ENCODE assay signal across 7 mouse cellular contexts in genomic region chr9:108048566-108048955, GRCm38 (mm10). TPM values are rescaled to one million over a fixed set of nuclear protein-coding genes. Genes with fewer than 3 reads are reported as not detected.
DNase-seq lines count a peak whose midpoint lies in the region; ATAC-seq and TF ChIP-seq lines count a peak whose summit lies in the region.

No protein-coding gene starts in this region.

- H3K27me3 ChIP-seq in lung, postnatal 0 days (replicated peaks; ENCODE audit: insufficient read depth, low read length), result no peaks in the 10 kb centered on the region
- no peaks in the 10 kb centered on the region for H3K27me3 ChIP-seq in embryonic facial prominence, embryonic 14.5 days (replicated peaks; ENCODE audit: control insufficient read depth, insufficient read depth, low read length)
- H3K27me3 ChIP-seq in intestine, postnatal 0 days (replicated peaks; ENCODE audit: control insufficient read depth, insufficient read depth, low read length), result no peaks in the 10 kb centered on the region

- H3K4me3 ChIP-seq in lung, postnatal 0 days (ENCODE audit: low read depth, low read length), result peak overlapping the region; percentile 65
- peak overlapping the region; percentile 80 for H3K4me3 ChIP-seq in embryonic facial prominence, embryonic 14.5 days (ENCODE audit: low read depth, low read length)
- H3K4me3 ChIP-seq in intestine, postnatal 0 days (ENCODE audit: low read depth, low read length), result peak overlapping the region; percentile 56

- peaks cover 14% of the 10 kb centered on the region for H3K36me3 ChIP-seq in lung, postnatal 0 days (ENCODE audit: insufficient read depth, low read length)
- H3K36me3 ChIP-seq in embryonic facial prominence, embryonic 14.5 days (ENCODE audit: control insufficient read depth, insufficient read depth, low read length), result peaks cover 59% of the 10 kb centered on the region
- peaks cover 45% of the 10 kb centered on the region for H3K36me3 ChIP-seq in intestine, postnatal 0 days (ENCODE audit: control insufficient read depth, insufficient read depth)

- H3K9ac ChIP-seq in lung, postnatal 0 days (replicated peaks; ENCODE audit: low read depth), result no peak overlapping the region
- H3K9ac ChIP-seq in embryonic facial prominence, embryonic 14.5 days (ENCODE audit: low read depth, low read length), result peak overlapping the region; percentile 62
- H3K9ac ChIP-seq in intestine, postnatal 0 days (ENCODE audit: low read depth, low read length), result peak overlapping the region; percentile 50

- ATAC-seq in lung, postnatal 0 days, result no peak; the same call in 1 of the 2 replicates
- ATAC-seq in embryonic facial prominence, embryonic 14.5 days (ENCODE audit: low read depth), result peak; percentile 34
- peak; percentile 5; the same call in 1 of the 2 replicates for ATAC-seq in intestine, postnatal 0 days

- peak overlapping the region; percentile 90 for H3K4me2 ChIP-seq in lung, postnatal 0 days (replicated peaks; ENCODE audit: low read depth, low read length)
- H3K4me2 ChIP-seq in embryonic facial prominence, embryonic 14.5 days (ENCODE audit: low read depth, low read length), result peak overlapping the region; percentile 66
- peak overlapping the region; percentile 71 for H3K4me2 ChIP-seq in intestine, postnatal 0 days (replicated peaks; ENCODE audit: low read depth)

- H3K4me1 ChIP-seq in lung, postnatal 0 days (ENCODE audit: insufficient read depth, low read depth, low read length), result peaks cover 7% of the 10 kb centered on the region; the same call in 1 of the 2 replicates
- H3K4me1 ChIP-seq in embryonic facial prominence, embryonic 14.5 days (ENCODE audit: control insufficient read depth, insufficient read depth, low read length), result 0 out of 2 replicates have a peak, but pooled peaks cover 11% of the 10 kb centered on the region
- peaks cover 15% of the 10 kb centered on the region; the same call in 1 of the 2 replicates for H3K4me1 ChIP-seq in intestine, postnatal 0 days (replicated peaks; ENCODE audit: control insufficient read depth, insufficient read depth, low read length)

- TF ChIP-seq CTCF in lung, postnatal 0 days (IDR thresholded peaks at IDR 0.05), result no peak
- TF ChIP-seq CTCF in intestine, postnatal 0 days (IDR thresholded peaks at IDR 0.05; ENCODE audit: low read depth), result no peak

- 3% methylated on average over 19 of the region's 19 CpGs for WGBS in lung, postnatal 0 days
- WGBS in embryonic facial prominence, embryonic 14.5 days, result under 1% methylated on average over 19 of the region's 19 CpGs
- under 1% methylated on average over 19 of the region's 19 CpGs for WGBS in intestine, postnatal 0 days

- H3K9me3 ChIP-seq in lung, postnatal 0 days (ENCODE audit: low read length), result no peaks in the 10 kb centered on the region
- H3K9me3 ChIP-seq in embryonic facial prominence, embryonic 14.5 days (ENCODE audit: control insufficient read depth, low read length), result no peaks in the 10 kb centered on the region
- no peaks in the 10 kb centered on the region for H3K9me3 ChIP-seq in intestine, postnatal 0 days (ENCODE audit: control insufficient read depth)

- H3K27ac ChIP-seq in lung, postnatal 0 days (ENCODE audit: low read length), result peak overlapping the region; percentile 79
- peak overlapping the region; percentile 85 for H3K27ac ChIP-seq in embryonic facial prominence, embryonic 14.5 days (replicated peaks; ENCODE audit: low read depth, low read length)
- H3K27ac ChIP-seq in intestine, postnatal 0 days (ENCODE audit: low read depth, low read length), result peak overlapping the region; percentile 88

- TF ChIP-seq EP300 in lung, postnatal 0 days (IDR thresholded peaks at IDR 0.05), result no peak

- DNase-seq in lung, postnatal 0 days (ENCODE audit: low spot score), result no peak
- no peak for DNase-seq in lung, adult 18-20 months
- DNase-seq in embryonic facial prominence, embryonic 14.5 days (ENCODE audit: low spot score), result peak; percentile 36
- peak; percentile 40 for DNase-seq in skeletal muscle tissue, adult 2 months (ENCODE audit: low read depth, low spot score)
- no peak for DNase-seq in right cerebral cortex, postnatal 10 days (ENCODE audit: low spot score in 2 of 2)
- DNase-seq in left cerebral cortex, adult 8-10 months (ENCODE audit: low spot score in 2 of 2), result no peak

RNA-seq across cellular contexts. Expression of gene Gmppb, which starts 0.5 kb away (rescaled TPM):
- polyA plus RNA-seq in lung, postnatal 0 days (2015; fragmentation: Nextera tagmentation; extraction: Ambion mirVana), result 25.5 and 26.5 TPM in 2 replicates
- 36.6 and 37.0 TPM in 2 replicates for polyA plus RNA-seq in embryonic facial prominence, embryonic 14.5 days (2014; fragmentation: Nextera tagmentation; extraction: Ambion mirVana)
- 146 and 154 TPM in 2 replicates for polyA plus RNA-seq in intestine, postnatal 0 days (2015; fragmentation: Nextera tagmentation; extraction: Ambion mirVana)
- total RNA-seq in left cerebral cortex, adult 8-10 months (2022), result 10 to 100 TPM; 13.9 to 17.6 (median 14.8) TPM

RNA-seq across cellular contexts. Expression of gene Amigo3, which starts 4.4 kb away (rescaled TPM):
- polyA plus RNA-seq in lung, postnatal 0 days (2015; fragmentation: Nextera tagmentation; extraction: Ambion mirVana), result 1.6 and 1.7 TPM in 2 replicates
- polyA plus RNA-seq in embryonic facial prominence, embryonic 14.5 days (2014; fragmentation: Nextera tagmentation; extraction: Ambion mirVana), result 4.1 and 4.6 TPM in 2 replicates
- polyA plus RNA-seq in intestine, postnatal 0 days (2015; fragmentation: Nextera tagmentation; extraction: Ambion mirVana), result 4.4 and 4.8 TPM in 2 replicates
- total RNA-seq in left cerebral cortex, adult 8-10 months (2022), result 1 to 10 TPM in 2 of 4 experiments, under 1 TPM in 2; 0.70 to 1.3 (median 1.0) TPM

RNA-seq across cellular contexts. Expression of gene Mst1, which starts 31.7 kb away (rescaled TPM):
- polyA plus RNA-seq in lung, postnatal 0 days (2015; fragmentation: Nextera tagmentation; extraction: Ambion mirVana), result 0.62 and 1.1 TPM in 2 replicates
- polyA plus RNA-seq in embryonic facial prominence, embryonic 14.5 days (2014; fragmentation: Nextera tagmentation; extraction: Ambion mirVana), result 0.89 and 1.5 TPM in 2 replicates
- polyA plus RNA-seq in intestine, postnatal 0 days (2015; fragmentation: Nextera tagmentation; extraction: Ambion mirVana), result 0.78 and 0.84 TPM in 2 replicates
- not detected for total RNA-seq in left cerebral cortex, adult 8-10 months (2022)

RNA-seq across cellular contexts. Expression of gene Rnf123, which starts 34.6 kb away (rescaled TPM):
- polyA plus RNA-seq in lung, postnatal 0 days (2015; fragmentation: Nextera tagmentation; extraction: Ambion mirVana), result 19.7 and 20.4 TPM in 2 replicates
- 22.9 and 30.2 TPM in 2 replicates for polyA plus RNA-seq in embryonic facial prominence, embryonic 14.5 days (2014; fragmentation: Nextera tagmentation; extraction: Ambion mirVana)
- polyA plus RNA-seq in intestine, postnatal 0 days (2015; fragmentation: Nextera tagmentation; extraction: Ambion mirVana), result 17.2 and 18.2 TPM in 2 replicates
- 100 to 1,000 TPM; 109 to 112 (median 111) TPM for total RNA-seq in left cerebral cortex, adult 8-10 months (2022)

RNA-seq across cellular contexts. Expression of gene Apeh, which starts 45.8 kb away (rescaled TPM):
- 29.3 and 34.6 TPM in 2 replicates for polyA plus RNA-seq in lung, postnatal 0 days (2015; fragmentation: Nextera tagmentation; extraction: Ambion mirVana)
- 39.9 and 48.6 TPM in 2 replicates for polyA plus RNA-seq in embryonic facial prominence, embryonic 14.5 days (2014; fragmentation: Nextera tagmentation; extraction: Ambion mirVana)
- 82.6 and 98.4 TPM in 2 replicates for polyA plus RNA-seq in intestine, postnatal 0 days (2015; fragmentation: Nextera tagmentation; extraction: Ambion mirVana)
- 10 to 100 TPM; 34.9 to 41.9 (median 39.3) TPM for total RNA-seq in left cerebral cortex, adult 8-10 months (2022)

Comparison
In these comparisons a context has a peak if more than half of its experiments do, and no peak if none do; other contexts are left out.
1. DNase-seq: peak in embryonic facial prominence, embryonic 14.5 days (single experiment) and skeletal muscle tissue, adult 2 months (single experiment); none in lung, postnatal 0 days (single experiment), lung, adult 18-20 months (0 of 2), right cerebral cortex, postnatal 10 days (0 of 2) and left cerebral cortex, adult 8-10 months (0 of 2).
2. Peak in every context shown above with its lines, with median percentiles within 50 percentile points of each other: H3K27ac ChIP-seq, H3K4me2 ChIP-seq and H3K4me3 ChIP-seq.